Mouse (Mus musculus): ENCODE data around the gene Sar1a.

Gene Sar1a

DNA sequence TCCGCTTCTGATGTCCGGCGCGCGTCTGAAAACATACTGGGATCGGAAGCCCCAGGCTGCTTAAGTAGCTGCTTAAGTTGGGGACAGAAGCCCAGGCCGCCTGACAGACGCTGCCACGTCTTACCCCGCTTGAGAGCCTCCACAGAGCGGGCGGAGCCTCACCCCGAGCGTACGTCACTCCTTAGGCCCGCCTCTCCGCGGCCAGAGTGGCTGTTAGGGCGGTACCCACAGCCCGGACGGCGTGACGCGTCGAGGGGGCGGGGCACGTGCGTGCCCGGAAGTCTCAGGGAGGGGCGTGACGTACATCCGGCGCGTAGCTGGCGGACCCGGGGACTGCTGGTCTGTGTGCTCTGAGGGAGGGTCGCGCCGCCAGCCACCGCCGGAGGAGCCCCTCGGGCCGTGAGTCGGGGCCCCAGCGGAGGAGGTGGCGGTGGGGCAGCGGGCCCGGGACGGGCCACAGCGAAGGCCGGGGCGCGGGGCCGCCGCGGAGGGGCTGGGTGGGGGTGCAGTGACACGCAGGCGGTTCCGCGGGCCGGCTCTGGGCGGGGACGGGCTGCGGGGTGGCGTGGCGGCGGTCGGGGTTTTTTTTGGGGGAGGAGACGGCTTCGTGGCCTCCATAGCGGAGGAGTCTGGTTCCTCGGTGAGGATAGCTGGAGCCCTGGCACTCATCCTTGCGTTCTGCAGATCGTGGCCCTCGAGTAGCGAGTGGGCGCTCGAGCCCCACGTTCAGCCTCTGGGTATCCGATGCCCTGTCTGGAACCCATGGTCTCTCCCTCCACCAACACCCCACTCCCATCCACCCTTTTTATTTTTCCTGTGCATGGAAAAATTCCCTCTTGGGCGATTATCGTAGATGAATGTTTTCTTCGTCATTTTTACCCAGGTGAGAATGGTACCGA, at the start of gene Sar1a:
TSS of gene Sar1a (plus strand) at position 285 of the 899 bp plus-strand sequence.
- in situ Hi-C loops (cut with MboI; ENCODE audit: low pct_unique_long_range_greater_than_20kb in 1 of 2, low sequenced_read_pairs in 2 of 2, unreplicated experiment in 1 of 2) = no loop called here

DNA sequence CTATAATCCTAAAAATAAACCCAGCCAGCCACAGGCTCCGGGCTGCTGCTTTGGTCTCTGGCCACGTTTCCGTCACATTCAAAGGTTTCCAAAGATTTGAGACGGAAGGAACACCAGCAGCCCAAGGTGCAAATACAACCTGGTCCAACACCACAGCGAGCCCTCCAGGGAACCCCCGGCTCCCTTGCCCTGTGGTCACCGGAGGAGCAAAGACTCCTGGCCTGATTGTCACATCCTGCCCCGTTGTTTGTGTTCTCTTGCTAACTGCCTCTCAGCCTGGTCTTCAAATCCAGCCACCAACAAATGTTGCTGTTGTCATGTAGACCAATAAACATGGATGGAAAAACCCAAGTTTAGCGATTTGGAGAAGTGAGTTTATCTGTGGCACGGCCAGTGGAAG, 47.7 kb upstream of the Sar1a start:
- in situ Hi-C loops (cut with MboI; ENCODE audit: low pct_unique_long_range_greater_than_20kb in 1 of 2, low sequenced_read_pairs in 2 of 2, unreplicated experiment in 1 of 2) = no loop called here

DNA sequence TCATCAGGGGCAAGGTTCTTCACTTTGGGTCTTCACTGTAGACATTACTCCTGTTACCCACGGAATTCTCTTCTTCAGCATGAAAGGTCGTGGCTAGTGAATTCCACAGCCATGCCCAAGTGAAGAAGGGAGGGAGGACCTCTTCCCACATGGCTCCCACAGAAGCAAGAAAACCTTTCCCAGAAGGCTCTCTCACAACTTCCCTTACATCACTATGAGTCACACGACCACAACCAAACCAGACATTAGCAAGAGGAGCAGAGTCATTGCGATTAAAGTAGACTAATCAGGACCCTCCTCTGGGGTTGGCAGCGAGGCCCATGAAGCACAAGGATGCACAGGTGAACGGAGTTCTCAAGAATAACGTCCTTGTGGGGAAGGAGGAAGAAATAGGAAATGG, 43.0 kb upstream of the Sar1a start:
- in situ Hi-C loops (cut with MboI; ENCODE audit: low pct_unique_long_range_greater_than_20kb in 1 of 2, low sequenced_read_pairs in 2 of 2, unreplicated experiment in 1 of 2) = no loop called here

DNA sequence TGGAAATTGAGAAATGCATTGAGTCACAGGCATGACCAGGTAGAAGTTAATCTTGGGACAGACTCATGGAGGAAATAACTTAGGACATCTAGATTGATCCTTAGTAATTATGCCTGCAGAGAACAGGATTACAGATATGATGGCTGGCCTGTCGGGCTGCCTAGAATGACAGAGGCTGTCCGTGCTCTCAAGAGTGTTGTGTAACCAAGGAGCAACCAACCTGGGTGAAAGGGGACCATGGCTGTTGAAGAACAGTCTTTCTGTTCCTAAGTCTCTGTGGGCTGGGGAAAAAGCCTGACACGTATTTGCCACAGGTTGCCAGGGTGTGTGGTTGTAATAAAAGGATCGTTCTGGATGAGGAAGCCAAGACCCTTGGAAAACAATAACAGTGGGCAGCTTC, 39.7 kb upstream of the Sar1a start:
- in situ Hi-C loops (cut with MboI; ENCODE audit: low pct_unique_long_range_greater_than_20kb in 1 of 2, low sequenced_read_pairs in 2 of 2, unreplicated experiment in 1 of 2) = no loop called here

DNA sequence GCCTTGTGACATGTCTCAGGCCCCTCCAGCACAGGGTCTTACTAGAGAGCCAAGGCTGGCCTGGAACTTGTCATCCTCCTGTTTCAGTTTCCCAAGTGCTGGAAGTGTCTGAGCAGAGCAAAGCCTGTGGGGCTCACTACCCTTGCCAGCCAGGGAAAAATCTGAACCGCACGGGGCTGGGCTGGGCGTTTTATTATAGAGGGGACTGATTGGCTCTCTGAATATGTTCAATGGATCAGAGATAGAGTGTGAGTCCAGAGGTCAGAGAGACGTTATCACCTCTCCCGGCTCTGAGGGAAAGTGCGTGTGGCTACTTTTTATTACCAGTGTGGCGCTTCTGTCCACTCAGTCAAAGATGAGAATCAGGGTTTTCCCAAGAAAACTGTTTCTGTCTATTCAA, 33.5 kb upstream of the Sar1a start:
- in situ Hi-C loops (cut with MboI; ENCODE audit: low pct_unique_long_range_greater_than_20kb in 1 of 2, low sequenced_read_pairs in 2 of 2, unreplicated experiment in 1 of 2) = no loop called here

DNA sequence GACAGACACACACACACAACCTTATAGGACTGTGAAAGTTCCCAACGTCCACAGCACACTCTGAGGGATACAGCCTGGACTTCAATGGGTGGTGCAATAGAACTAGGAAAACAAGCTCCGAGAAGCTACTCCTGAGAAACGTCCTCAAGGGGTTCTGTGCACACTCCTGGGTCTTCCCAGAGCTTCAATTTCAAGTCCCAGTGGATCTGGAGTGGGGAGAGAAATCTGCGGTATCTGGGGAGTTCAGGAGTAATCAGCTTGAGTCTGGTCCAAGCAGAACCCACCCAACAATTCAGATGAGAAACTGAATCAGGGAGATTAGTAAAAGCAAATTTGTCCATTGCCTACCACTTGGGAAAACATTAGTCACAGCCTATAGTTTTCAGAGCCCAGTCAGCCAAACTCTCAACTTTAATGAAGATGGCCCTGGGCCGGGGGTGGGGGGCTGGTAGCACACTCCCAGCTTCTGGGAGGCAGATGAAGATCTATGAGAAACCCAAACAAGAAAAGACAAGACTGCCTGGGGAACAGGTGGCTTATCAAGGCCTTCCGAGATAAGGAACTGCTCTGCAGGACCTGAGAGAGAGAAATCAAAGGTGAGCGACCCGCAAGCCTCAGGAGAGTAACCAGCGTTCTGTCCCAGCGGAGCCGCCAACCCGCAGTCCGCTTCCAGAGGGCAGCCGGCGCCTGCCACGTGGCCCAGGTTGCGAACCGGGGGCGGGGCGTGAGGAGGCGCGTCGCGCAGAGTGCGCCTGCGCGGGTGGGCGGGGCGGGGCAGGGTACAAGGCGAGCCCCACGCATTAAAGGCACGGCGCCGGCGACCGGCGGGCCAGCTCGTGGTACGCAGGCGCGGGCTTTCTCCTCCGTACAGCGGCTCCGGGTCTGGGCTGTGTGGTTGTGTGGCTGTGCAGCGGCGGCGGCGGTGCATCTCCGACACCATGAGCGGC, 32.0 kb upstream of the Sar1a start, which contains the start of gene Ppa1:
TSS of gene Ppa1 (plus strand) at position 763 of the 947 bp plus-strand sequence.
- in situ Hi-C loops (cut with MboI; ENCODE audit: low pct_unique_long_range_greater_than_20kb in 1 of 2, low sequenced_read_pairs in 2 of 2, unreplicated experiment in 1 of 2) = no loop called here

DNA sequence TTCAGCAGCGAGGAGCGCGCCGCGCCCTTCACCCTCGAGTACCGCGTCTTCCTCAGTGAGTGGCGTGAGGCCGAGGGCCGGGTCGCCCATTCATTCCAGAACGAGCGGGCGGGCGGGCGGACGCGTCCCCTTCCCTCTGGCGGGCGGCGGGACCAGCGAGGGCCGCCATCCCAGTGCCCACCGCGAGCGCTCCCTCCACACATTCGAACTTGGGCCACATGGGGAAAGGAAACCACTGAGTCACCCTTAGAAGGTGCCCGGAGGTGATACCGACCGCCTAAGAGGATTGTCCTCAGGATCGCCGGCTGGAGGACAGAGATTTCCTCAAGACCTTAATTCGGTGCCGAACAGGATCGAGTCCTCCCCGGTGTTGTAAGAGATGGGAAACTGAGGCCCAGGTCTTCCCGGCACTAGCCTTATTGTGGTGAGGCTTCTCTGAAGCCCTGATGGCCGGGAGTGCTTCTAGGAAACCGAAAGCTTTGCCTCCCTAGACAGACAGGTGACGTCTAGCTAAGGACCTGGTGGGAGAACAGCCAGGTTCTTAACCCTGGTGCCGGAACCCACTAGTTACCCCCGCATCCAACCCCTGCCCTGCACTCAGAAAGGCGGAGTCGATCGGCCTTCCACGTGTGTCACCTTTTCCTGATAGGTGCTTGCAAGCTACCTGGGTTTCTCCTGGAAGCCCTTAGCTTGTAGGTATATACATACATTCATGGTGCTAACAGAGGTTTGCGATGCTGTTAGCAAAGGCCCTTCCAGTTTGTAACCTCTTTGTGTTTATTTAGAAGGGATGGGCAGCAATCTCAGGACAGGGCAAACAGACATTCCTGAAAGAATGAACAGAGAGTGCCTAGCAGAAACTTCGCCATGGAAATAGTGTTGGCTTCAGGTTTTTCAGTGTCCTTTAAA, 31.1 kb upstream of the Sar1a start:
- in situ Hi-C loops (cut with MboI; ENCODE audit: low pct_unique_long_range_greater_than_20kb in 1 of 2, low sequenced_read_pairs in 2 of 2, unreplicated experiment in 1 of 2) = no loop called here

DNA sequence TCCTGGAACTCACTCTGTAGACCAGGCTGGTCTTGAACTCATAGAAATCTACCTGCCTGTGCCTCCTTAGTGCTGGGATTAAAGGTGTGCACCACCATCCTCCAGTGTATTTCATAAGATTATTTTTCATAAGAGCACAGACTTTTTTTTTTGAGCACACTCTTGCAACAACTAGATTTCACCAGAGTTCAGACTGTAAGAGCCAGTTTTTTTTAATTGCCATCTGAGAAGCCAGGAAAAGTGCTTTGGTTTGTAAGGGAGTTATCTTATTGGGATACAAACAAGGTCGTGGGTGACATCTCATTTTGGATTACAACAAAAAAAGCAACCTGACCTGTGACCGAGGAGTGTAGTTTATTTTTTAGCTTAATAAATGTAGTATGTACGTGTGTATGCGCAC, 26.0 kb upstream of the Sar1a start:
- in situ Hi-C loops (cut with MboI; ENCODE audit: low pct_unique_long_range_greater_than_20kb in 1 of 2, low sequenced_read_pairs in 2 of 2, unreplicated experiment in 1 of 2) = no loop called here

DNA sequence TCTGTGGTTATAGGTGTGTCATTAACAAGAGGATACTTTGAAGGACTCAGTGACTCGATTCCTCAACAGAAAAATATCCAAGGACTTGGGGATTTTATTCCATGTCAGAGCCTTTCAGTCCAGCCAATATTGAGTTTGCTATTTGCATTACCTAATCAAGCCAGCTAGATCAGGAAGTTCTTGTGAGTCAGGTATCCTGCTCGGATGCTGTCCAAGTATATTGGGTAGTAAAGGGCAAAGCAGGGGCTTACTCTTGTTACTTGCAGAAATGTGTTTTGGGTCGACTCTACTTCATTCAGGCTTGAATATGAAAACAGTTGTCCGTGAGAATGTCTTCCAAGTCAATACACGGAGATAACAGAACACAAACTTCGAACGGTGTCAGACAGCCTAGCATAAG, 25.4 kb upstream of the Sar1a start:
- in situ Hi-C loops (cut with MboI; ENCODE audit: low pct_unique_long_range_greater_than_20kb in 1 of 2, low sequenced_read_pairs in 2 of 2, unreplicated experiment in 1 of 2) = loop anchor here in 1 of 2 experiments (5.0 kb wide), 1 partner anchor 32 kb away; no protein-coding TSS in a partner anchor

DNA sequence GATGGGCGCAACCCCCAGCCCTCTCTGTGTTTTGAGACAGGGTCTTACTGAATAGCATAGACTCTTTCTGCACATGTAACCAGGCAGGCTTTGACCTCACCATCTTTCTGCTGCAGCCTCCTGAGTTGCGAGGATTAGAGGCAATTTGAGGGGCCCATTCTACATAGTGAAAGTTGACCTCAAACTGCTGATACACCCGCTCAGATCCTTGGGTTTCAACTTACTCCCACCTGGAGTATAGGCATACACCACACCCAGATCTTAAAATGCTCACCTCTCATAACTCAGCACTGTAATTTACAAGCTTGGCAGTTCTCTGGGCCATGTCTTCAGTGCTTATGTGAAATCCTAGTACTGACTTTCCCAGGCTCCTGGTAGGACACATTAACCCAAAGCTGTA, 24.9 kb upstream of the Sar1a start:
- in situ Hi-C loops (cut with MboI; ENCODE audit: low pct_unique_long_range_greater_than_20kb in 1 of 2, low sequenced_read_pairs in 2 of 2, unreplicated experiment in 1 of 2) = loop anchor here in 1 of 2 experiments (5.0 kb wide), 1 partner anchor 33 kb away; no protein-coding TSS in a partner anchor

DNA sequence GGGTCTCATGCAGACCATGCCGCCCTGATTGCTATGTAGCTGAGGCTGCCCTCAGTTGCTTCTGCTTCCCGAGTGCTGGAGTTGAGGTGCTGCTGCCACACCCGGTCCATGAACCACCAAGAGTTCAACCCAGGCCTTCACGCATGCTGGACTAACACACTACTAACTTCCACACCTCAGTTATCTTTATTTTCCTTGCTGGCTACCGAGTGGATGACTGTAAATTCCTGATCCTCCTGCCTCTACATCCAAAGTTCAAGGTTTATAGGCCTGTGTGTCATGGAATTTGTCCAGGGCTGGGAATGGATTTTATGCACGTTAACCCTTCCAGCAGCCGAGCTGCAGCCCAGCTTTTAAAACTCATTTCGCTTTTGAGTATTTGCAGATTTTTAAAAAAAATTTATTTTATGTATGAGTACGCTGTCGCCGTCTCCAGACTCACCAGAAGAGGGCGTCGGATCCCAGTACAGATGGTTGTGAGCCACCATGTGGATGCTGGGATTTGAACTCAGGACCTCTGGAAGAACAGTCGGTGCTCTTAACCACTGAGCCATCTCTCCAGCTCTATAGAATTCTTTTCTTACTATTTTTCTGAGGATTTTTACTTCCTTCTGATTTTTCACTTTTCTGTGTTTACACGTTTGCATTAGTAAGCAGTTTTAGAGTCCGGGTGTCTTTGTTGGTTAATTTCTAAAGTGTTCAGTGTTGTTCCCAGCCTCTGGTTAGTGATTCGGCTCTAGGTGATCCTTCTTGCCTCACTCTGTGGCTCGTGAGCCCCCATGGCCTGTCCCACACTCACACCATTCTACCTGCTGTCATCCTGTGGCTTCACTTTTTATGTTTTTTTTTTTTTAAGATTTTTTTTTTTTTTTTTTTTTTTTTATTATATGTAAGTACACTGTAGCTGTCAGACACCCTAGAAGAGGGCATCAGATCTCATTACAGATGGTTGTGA, 22.9 kb upstream of the Sar1a start:
- in situ Hi-C loops (cut with MboI; ENCODE audit: low pct_unique_long_range_greater_than_20kb in 1 of 2, low sequenced_read_pairs in 2 of 2, unreplicated experiment in 1 of 2) = loop anchor here in 1 of 2 experiments (5.0 kb wide), 1 partner anchor 35 kb away; no protein-coding TSS in a partner anchor

DNA sequence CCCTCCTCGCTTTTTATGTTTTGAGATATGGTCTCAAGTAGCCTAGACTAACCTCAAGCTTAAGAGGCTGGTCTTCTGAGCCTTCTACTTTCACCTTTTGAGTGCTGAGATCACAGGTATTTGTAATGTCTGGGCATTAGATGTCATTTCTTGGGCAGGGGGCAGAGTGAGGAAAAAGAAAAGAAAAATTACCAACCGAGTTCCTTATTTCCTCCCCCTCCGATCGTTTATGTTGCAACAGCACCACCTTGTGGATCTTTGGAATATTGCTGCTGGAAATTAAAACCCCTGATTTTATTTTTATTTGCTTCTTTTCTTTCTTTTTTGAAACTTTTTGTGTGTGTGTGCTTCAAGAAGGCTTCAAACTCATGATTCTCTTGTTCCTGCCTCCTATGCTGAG, 22.1 kb upstream of the Sar1a start:
- in situ Hi-C loops (cut with MboI; ENCODE audit: low pct_unique_long_range_greater_than_20kb in 1 of 2, low sequenced_read_pairs in 2 of 2, unreplicated experiment in 1 of 2) = loop anchor here in 1 of 2 experiments (5.0 kb wide), 1 partner anchor 36 kb away; no protein-coding TSS in a partner anchor

DNA sequence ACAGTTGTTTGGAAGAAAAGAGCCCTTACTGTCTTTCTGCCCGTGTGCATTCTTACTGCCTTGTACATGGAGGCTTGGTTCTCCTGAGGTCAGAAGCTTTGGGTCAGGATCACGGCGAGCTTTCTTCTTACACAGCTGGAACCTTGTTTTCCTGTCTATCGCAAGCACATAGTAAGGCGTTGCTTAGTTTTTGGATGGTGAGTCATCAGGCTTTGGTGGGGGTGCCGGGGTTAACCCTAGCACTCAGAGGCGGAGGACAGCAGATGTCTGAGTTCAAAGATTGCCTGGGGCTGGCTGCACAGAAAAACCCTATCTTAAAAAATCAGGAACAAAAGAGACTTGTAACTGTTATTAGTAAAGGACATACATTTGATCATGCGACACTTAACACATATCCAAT, 18.2 kb upstream of the Sar1a start:
- in situ Hi-C loops (cut with MboI; ENCODE audit: low pct_unique_long_range_greater_than_20kb in 1 of 2, low sequenced_read_pairs in 2 of 2, unreplicated experiment in 1 of 2) = no loop called here

DNA sequence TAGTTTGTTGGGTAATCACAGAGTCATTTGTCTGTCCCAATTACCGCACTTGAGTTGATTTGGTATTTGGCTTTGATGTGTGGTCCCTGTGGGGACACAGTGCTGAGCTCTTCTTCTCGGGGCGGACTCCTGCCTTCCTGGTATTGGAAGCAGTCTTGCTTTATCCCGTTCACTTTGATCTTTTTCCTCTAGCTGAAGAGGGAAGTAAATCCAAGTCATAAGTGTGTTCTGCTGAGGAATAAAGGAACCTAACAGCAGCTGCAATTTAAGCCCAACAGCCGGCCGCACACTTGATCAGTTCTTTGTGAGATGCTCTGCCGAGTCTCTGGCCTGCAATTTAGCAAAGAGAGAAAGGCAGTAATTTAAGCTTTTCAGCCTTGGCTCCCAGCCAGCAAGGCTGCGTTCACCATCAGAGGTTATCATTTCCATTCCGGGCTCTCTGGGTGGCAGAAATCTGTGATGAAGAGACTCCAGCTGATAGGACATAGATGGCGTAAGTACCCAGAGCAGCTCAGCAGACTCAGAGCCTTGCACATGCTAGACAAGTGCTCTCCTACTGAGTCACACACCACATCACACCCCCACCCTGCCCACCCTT, 17.6 kb upstream of the Sar1a start:
- in situ Hi-C loops (cut with MboI; ENCODE audit: low pct_unique_long_range_greater_than_20kb in 1 of 2, low sequenced_read_pairs in 2 of 2, unreplicated experiment in 1 of 2) = no loop called here

DNA sequence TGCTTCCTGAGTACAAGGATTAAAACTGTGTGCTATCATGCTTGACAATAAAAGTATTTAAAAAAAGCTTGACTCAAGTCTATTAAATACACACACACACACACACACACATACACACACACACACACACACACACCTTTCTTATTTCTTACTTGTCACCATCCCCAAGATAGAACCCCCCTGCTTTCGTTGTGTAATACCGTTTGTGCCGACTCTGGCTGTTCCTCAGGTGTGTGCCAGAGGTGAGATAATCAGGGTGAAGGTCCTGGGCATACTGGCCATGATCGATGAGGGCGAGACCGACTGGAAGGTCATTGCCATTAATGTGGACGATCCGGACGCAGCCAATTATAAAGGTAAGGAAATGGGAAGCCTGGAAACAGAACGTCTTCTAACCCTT, 15.0 kb upstream of the Sar1a start:
- in situ Hi-C loops (cut with MboI; ENCODE audit: low pct_unique_long_range_greater_than_20kb in 1 of 2, low sequenced_read_pairs in 2 of 2, unreplicated experiment in 1 of 2) = no loop called here

DNA sequence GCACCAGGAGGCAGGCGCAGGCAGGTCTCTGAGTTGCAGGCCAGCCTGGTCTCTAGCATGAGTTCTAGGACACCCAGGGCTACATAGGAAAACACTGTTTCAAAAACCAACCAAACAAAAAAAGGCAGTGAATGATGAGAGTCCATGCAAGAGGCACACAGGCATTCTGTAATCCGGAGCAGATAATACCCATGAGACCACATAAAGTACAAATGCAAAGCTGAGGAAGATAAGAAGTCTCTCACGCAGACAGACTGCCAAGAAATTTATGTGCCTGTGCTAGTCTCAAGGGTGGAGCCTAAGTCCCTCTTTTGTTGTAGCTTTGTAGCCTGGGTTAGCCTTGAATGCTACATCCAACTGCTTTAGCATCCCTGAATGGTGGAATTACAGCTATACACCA, 14.4 kb upstream of the Sar1a start:
- in situ Hi-C loops (cut with MboI; ENCODE audit: low pct_unique_long_range_greater_than_20kb in 1 of 2, low sequenced_read_pairs in 2 of 2, unreplicated experiment in 1 of 2) = no loop called here

DNA sequence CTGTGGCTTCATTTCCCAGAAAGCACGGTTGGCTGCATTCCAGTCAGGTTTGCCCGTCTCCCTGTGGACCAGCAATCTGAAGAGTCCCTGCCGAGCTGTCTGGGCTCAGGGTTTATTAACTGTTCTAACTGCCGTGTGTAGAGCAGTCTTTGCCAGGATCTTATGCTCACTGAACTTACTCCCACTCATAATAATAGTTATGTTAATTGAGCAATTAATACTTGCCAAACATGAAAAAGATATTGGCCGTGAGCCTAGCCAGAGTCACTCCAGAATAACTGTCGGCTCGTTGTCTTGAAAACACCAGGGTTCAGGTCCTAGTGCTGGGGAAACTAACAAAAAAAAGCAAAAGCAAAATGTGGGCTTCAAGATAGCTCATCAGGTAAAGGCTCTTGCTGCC, 10.8 kb upstream of the Sar1a start:
- in situ Hi-C loops (cut with MboI; ENCODE audit: low pct_unique_long_range_greater_than_20kb in 1 of 2, low sequenced_read_pairs in 2 of 2, unreplicated experiment in 1 of 2) = no loop called here

Data from mouse embryonic stem cell (cell line).